Mouse (Mus musculus) ES-E14 (cell line): Measurements from ENCODE around the gene Cops4.

Experiments
- CHD2 ChIP-seq: IDR thresholded peaks from 2 replicates; pipeline ENCODE4 v1.6.1; 2014; ENCODE audit warnings: mild to moderate bottlenecking, low read depth, low read length, inconsistent platforms
- HCFC1 ChIP-seq: IDR thresholded peaks from 2 replicates; pipeline ENCODE4 v1.6.1; 2012; ENCODE audit warnings: low read length, inconsistent platforms, borderline replicate concordance; ENCODE audit not compliant: insufficient read depth
- ZNF384 ChIP-seq: IDR thresholded peaks from 2 replicates; pipeline ENCODE4 v1.6.1; 2012; ENCODE audit warnings: low read depth, low read length, inconsistent platforms

GRCm38 (mm10) chr5:100578863-100579411, 60.8 kb downstream of the Cops4 start:
- no peak for TF ChIP-seq ZNF384
- TF ChIP-seq CHD2 = no peak
- no peak for TF ChIP-seq HCFC1
